Mouse (Mus musculus) lung, embryonic 14.5 days (tissue): ENCODE results near the gene Sox3. TPM values are rescaled to one million over a fixed set of nuclear protein-coding genes. Genes with fewer than 3 reads are reported as not detected.

Source experiments
- ATAC-seq: fragments of 200-750 bp; cut with Nextera tagmentation; 2 replicates; pipeline ENCODE4 v1.8.0; 2017; ENCODE audit warnings: mild to moderate bottlenecking, moderate TSS enrichment, moderate library complexity; ENCODE audit not compliant: insufficient read depth
- DNase-seq: peaks from one replicate; pipeline ENCODE4 v3.0.0-alpha.2; 2015
- H3K27ac ChIP-seq: fragments of 300-500 bp; sonication (generic); 2 replicates; pipeline ENCODE4 v1.5.1; 2014; ENCODE audit warnings: low read depth, mild to moderate bottlenecking, moderate library complexity
- H3K27me3 ChIP-seq: fragments of 300-500 bp; sonication (generic); 2 replicates; pipeline ENCODE4 v1.6.1; 2014; ENCODE audit warnings: low read length, control low read depth; ENCODE audit not compliant: insufficient read depth
- H3K36me3 ChIP-seq: fragments of 300-500 bp; sonication (generic); 2 replicates; pipeline ENCODE4 v1.6.1; 2014; ENCODE audit warnings: control low read depth; ENCODE audit not compliant: insufficient read depth
- H3K4me1 ChIP-seq: fragments of 300-500 bp; sonication (generic); 2 replicates; pipeline ENCODE4 v1.6.1; 2014; ENCODE audit warnings: antibody characterized with exemption, control low read depth; ENCODE audit not compliant: insufficient read depth
- H3K4me2 ChIP-seq: fragments of 300-500 bp; sonication (generic); 2 replicates; pipeline ENCODE4 v1.6.1; 2014; ENCODE audit warnings: mild to moderate bottlenecking
- H3K4me3 ChIP-seq: fragments of 300-500 bp; sonication (generic); 2 replicates; pipeline ENCODE4 v1.5.1; 2014; ENCODE audit warnings: low read depth, low read length
- H3K9ac ChIP-seq: fragments of 300-500 bp; sonication (generic); 2 replicates; pipeline ENCODE4 v1.6.1; 2014
- H3K9me3 ChIP-seq: fragments of 300-500 bp; sonication (generic); 2 replicates; pipeline ENCODE4 v1.6.1; 2016; ENCODE audit warnings: low read depth, low read length, control low read depth
- CTCF ChIP-seq: IDR thresholded peaks from 2 replicates; pipeline ENCODE4 v1.5.1; 2016; ENCODE audit warnings: antibody characterized with exemption, low read depth
- WGBS: fragments of 180-500 bp; shearing (Covaris S2); extraction: QIAGEN DNeasy Blood & Tissue Kit; methylation state at CpG from one replicate; pipeline ENCODE4 v1.1.7; 2014; 5-methylcytosine and 5-hydroxymethylcytosine counted together
- polyA plus RNA-seq: library from polyadenylated mRNA; unstranded; fragments of >200 nt; fragmentation: Nextera tagmentation; extraction: Ambion mirVana; gene quantifications from 2 replicates; pipeline ENCODE4 v1.2.1, GENCODE M21; 2014

Gene Sox3
- polyA plus RNA-seq, 1 experiment from 2014 or later = not detected

- H3K36me3 ChIP-seq = no peaks in the 10 kb centered on the region
- 9% methylated on average over 42 of the region's 102 CpGs for WGBS
- no peaks in the 10 kb centered on the region for H3K4me1 ChIP-seq
- DNase-seq = peak; percentile 23
- H3K9ac ChIP-seq = no peak overlapping the region
- H3K4me3 ChIP-seq = peak overlapping the region; percentile 36
- no peak for TF ChIP-seq CTCF
- no peaks in the 10 kb centered on the region for H3K9me3 ChIP-seq
- peaks cover 89% of the 10 kb centered on the region for H3K27me3 ChIP-seq
- ATAC-seq = peak; percentile 64; the same call in 1 of the 2 replicates
- no peak overlapping the region for H3K27ac ChIP-seq
- H3K4me2 ChIP-seq = peak overlapping the region; percentile 65
Observed at GRCm38 (mm10) chrX:60892098-60892800, 981 bp downstream of the Sox3 start.

DNA sequence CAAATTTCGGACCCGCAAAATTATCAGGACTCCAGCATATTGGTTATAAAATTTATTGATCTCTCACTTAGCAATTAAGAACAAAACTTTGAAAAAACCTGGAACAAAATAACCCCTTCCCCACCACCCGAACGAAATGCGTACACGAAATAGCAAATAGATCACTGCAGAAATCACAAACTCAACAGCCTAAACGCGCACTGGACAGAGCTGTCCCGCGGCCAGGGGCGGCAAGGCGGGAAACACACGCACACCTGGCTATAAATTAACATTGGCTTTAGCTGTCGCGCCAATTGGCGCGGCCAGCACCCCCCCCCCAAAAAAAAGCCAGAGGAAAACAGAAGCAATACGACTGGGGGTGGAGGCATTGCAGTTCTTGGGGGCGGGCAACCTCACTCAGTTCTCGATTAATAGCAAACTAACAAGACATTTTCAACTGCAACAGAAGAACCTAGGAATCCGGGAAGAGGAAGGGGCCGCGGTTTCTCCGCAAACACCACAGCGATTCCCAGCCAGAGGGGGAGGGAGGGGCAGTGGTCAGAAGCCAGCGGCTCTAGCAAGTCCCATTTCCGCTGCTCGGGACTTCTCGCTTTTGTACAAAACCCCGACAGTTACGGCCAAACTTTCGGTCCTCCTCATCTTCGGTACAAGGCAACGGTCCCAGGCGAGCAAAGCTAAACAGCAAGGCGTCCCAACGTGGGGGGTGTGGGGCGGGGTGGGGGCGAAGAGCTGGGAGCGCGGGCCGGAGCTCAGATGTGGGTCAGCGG lies 1.7 kb downstream of the Sox3 start:
- Histone ChIP-seq H3K9ac (no peak overlapping the region), H3K27ac (no peak overlapping the region), H3K4me2 (peak overlapping the region; percentile 65), H3K36me3 (no peaks in the 10 kb centered on the region), H3K4me3 (peak overlapping the region; percentile 36), H3K9me3 (no peaks in the 10 kb centered on the region), H3K4me1 (no peaks in the 10 kb centered on the region), H3K27me3 (peaks cover 81% of the 10 kb centered on the region)
- ATAC-seq (no peak), DNase-seq (no peak)
- WGBS = 11% methylated on average over 37 of the region's 43 CpGs
- TF ChIP-seq CTCF = no peak

- peaks cover 73% of the 10 kb centered on the region for H3K27me3 ChIP-seq
- H3K9me3 ChIP-seq = no peaks in the 10 kb centered on the region
- H3K27ac ChIP-seq = no peak overlapping the region
- ATAC-seq = no peak
- H3K4me3 ChIP-seq = no peak overlapping the region
- H3K9ac ChIP-seq = no peak overlapping the region
- H3K36me3 ChIP-seq = no peaks in the 10 kb centered on the region
- no peak for DNase-seq
- H3K4me1 ChIP-seq = no peaks in the 10 kb centered on the region
- TF ChIP-seq CTCF = no peak
- WGBS = 12% methylated on average over 18 of the region's 18 CpGs
- no peak overlapping the region for H3K4me2 ChIP-seq
Observed at GRCm38 (mm10) chrX:60890651-60891050, 2.6 kb downstream of the Sox3 start.

GRCm38 (mm10) chrX:60889956-60890485 lies 3.2 kb downstream of the Sox3 start:
- 9% methylated on average over 17 of the region's 17 CpGs for WGBS
- H3K4me3 ChIP-seq = no peak overlapping the region
- no peaks in the 10 kb centered on the region for H3K4me1 ChIP-seq
- no peak for TF ChIP-seq CTCF
- H3K4me2 ChIP-seq = no peak overlapping the region
- peaks cover 66% of the 10 kb centered on the region for H3K27me3 ChIP-seq
- no peak for DNase-seq
- no peak for ATAC-seq
- no peaks in the 10 kb centered on the region for H3K9me3 ChIP-seq
- no peak overlapping the region for H3K27ac ChIP-seq
- H3K9ac ChIP-seq = no peak overlapping the region
- H3K36me3 ChIP-seq = no peaks in the 10 kb centered on the region
